Mouse (Mus musculus) heart, adult 2 months (tissue): Measurements from ENCODE around the gene Siglec1. TPM values are rescaled to one million over a fixed set of nuclear protein-coding genes. Genes with fewer than 3 reads are reported as not detected.

ENCODE experiments used
- DNase-seq, 2 experiments: peaks; one replicate each; pipeline ENCODE4 v3.0.0; 2021
- H3K27ac ChIP-seq: fragments of 200-600 bp; 2 replicates; pipeline ENCODE4 v1.8.1; 2022
- H3K27me3 ChIP-seq: fragments of 200-500 bp; 2 replicates; pipeline ENCODE4 v1.6.1; 2012; ENCODE audit warnings: mild to moderate bottlenecking, low read length, inconsistent platforms, mixed read lengths; ENCODE audit not compliant: control insufficient read depth, insufficient read depth
- H3K36me3 ChIP-seq: fragments of 200-500 bp; 2 replicates; pipeline ENCODE4 v1.6.1; 2012; ENCODE audit warnings: low read length, inconsistent platforms; ENCODE audit not compliant: control insufficient read depth, insufficient read depth
- H3K4me1 ChIP-seq: fragments of 200-500 bp; 2 replicates; pipeline ENCODE4 v1.6.1; 2011; ENCODE audit warnings: low read length; ENCODE audit not compliant: control insufficient read depth, insufficient read depth
- H3K4me3 ChIP-seq: fragments of 200-600 bp; 2 replicates; pipeline ENCODE4 v1.8.1; 2022
- H3K79me2 ChIP-seq: fragments of 200-500 bp; replicated peaks from 2 replicates; pipeline ENCODE4 v1.6.1; 2012; ENCODE audit warnings: mild to moderate bottlenecking, inconsistent platforms, low read length, moderate library complexity, mixed read lengths; ENCODE audit not compliant: control insufficient read depth, insufficient read depth
- H3K9ac ChIP-seq: fragments of 200-500 bp; 2 replicates; pipeline ENCODE4 v1.6.1; 2012; ENCODE audit warnings: low read depth, mild to moderate bottlenecking, control low read depth, inconsistent platforms, low read length, mixed read lengths
- CTCF ChIP-seq: fragments of 200-600 bp; IDR thresholded peaks from 2 replicates; pipeline ENCODE4 v1.8.1; 2022; ENCODE audit warnings: antibody characterized with exemption, mild to moderate bottlenecking, moderate library complexity
- EP300 ChIP-seq: fragments of 200-500 bp; IDR thresholded peaks from 2 replicates; pipeline ENCODE4 v1.6.1; 2011; ENCODE audit warnings: low read depth, low read length, control low read depth; ENCODE audit not compliant: insufficient read depth
- POLR2A ChIP-seq: fragments of 200-500 bp; IDR thresholded peaks from 2 replicates; pipeline ENCODE4 v1.6.1; 2011; ENCODE audit warnings: mild to moderate bottlenecking, low read depth, low read length, control low read depth; ENCODE audit not compliant: insufficient read depth
- WGBS: fragments of 180-500 bp; shearing (Covaris S2); methylation state at CpG from one replicate; pipeline ENCODE4 v1.1.7; 2018; 5-methylcytosine and 5-hydroxymethylcytosine counted together
- intact Hi-C: fragments of 180-260 bp; cut with DNase I; formaldehyde crosslinking; loops from one replicate; pipeline ENCODE4 v1.15.1; 2025
- long read RNA-seq: library from polyadenylated mRNA; stranded (forward); transcript quantifications from one replicate; pipeline ENCODE4 v2.0.0, GENCODE M21; 2021
- polyA plus RNA-seq: library from polyadenylated mRNA; depleted of rRNA; stranded (reverse); fragments of >200 nt; gene quantifications from 2 replicates; pipeline ENCODE4 v1.2.3, GENCODE M21; 2012; rRNA removed
- total RNA-seq, 2 experiments: library from RNA; stranded (reverse); gene quantifications; 2 replicates each; pipeline ENCODE4 v1.2.3; 2021

Siglec1 gene
- 1 to 10 TPM; 2.1 to 2.5 TPM for total RNA-seq
- 3.1 and 3.3 TPM in 2 replicates for polyA plus RNA-seq
- long read RNA-seq = 0 reads

DNA sequence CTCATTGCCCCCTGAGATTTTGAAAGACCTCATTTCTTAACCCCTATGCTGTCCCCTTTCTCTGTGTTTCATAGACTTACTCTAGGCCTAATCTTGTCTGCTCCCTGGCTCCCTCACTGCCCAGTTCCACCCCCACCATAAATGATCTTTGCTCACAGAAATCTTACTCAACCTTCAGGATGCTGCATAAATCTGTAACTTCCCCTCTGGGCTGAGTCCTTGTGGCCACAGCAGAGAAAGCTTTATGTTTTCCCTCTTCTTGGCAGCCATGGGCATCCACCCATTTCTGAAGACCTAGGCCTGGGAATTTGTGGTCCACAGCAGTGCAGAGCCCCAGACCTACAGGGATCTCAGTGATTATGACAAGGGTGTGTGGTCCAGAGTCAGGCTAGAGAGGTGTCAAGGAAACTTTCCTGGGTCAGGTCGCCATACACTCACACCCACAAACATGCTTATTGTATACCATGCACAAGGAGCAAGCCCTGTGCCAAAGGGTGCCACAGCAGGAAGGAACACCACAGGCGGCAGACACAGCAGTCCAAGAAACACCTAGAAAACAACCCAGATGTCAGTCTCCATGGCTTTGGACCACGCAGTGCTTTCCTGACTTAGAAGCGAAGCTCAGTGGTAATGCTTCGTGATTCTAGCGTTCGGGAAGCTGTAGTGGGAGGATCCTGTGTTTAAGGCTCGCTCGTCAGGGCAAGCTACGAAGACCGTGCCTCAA lies at the start of gene Siglec1:
Gene Siglec1 (minus strand): TSS at position 99 of the 724 bp plus-strand sequence.
- intact Hi-C loops = no loop called here

DNA sequence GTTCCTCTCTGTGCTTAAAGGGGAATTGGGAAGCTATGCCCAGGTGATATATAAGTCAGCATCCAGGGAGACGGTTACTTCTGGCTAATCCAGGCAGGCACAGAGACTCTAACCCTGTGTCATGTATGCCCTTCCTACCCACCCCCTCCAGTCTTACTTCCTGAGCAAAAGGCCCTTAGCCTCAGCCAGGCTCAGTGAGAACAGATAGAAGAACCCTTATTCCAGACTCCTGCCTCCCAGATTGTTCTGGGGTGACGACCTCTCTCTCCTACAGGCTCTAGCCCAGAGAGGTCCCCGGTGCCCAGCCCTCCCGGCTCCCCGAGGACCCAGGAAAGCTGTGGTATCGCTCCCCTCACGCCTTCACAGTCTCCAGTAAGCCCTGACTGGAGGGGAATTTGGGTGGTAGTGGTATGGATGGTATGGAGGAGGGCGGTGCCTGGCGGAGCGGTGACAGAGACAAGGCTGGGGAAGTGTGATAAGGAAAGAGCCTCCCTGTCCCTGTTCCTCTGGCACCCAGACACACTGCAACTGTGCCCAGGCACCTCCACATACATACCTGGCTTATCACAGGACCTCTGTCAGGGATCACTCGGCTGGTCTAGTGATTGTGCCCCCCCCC lies 49.1 kb upstream of the Siglec1 start:
- Histone ChIP-seq H3K27ac (peak overlapping the region; percentile 94), H3K4me1 (peaks cover 34% of the 10 kb centered on the region), H3K9ac (peak overlapping the region; percentile 44), H3K79me2 (no peaks in the 10 kb centered on the region), H3K4me3 (peak overlapping the region; percentile 10; the same call in 1 of the 2 replicates), H3K27me3 (no peaks in the 10 kb centered on the region), H3K36me3 (peaks cover 43% of the 10 kb centered on the region)
- intact Hi-C loops = no loop called here
- no peak for TF ChIP-seq CTCF
- TF ChIP-seq EP300 = no peak
- TF ChIP-seq POLR2A = no peak
- peak; percentile 4 to 23 for DNase-seq
- 31% methylated on average over 11 of the region's 11 CpGs for WGBS

More for the DNA sequence above, at the start of gene Siglec1:
- H3K36me3 ChIP-seq = no peaks in the 10 kb centered on the region
- H3K27me3 ChIP-seq = no peaks in the 10 kb centered on the region
- H3K9ac ChIP-seq = no peak within 1 kb of the TSS
- H3K27ac ChIP-seq = 0 out of 2 replicates have a peak within 1 kb of the TSS, but pooled peaks have one; percentile 4
- no peak within 1 kb of the TSS for H3K4me3 ChIP-seq
- WGBS = 80% methylated on average over 11 of the region's 11 CpGs
- no peak for TF ChIP-seq POLR2A
- peaks cover 4% of the 10 kb centered on the region for H3K4me1 ChIP-seq
- no peaks in the 10 kb centered on the region for H3K79me2 ChIP-seq
- DNase-seq = no peak

DNA sequence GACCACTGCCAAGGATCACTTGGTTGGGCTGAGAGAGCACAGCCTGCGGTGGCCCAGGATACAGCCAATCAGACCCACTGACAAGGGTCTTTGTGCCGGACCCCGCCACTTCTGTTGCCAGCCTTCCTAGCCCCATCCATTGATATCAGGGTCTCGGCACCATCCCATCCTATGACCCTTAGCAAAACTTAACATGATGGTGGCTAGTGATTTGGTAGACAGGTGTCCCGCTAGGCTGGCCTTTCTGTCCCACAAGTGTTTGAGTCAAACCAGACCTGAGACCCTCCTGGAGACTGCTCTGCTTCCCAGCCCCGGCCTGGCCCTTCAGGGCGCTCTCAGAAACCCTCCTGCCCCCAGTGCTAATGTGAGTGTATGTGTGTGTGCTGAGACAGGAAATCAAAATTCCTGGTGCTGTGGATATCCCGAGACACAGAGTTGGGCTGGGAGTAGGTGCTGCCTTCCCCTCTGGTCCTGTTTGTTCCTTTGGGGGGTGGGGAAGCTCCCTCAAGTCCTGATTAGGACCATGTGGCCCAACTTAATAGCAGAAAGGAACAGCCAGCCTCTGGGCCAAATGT lies 48.3 kb upstream of the Siglec1 start:
- H3K36me3 ChIP-seq = peaks cover 43% of the 10 kb centered on the region
- H3K4me1 ChIP-seq = peaks cover 30% of the 10 kb centered on the region
- no peaks in the 10 kb centered on the region for H3K79me2 ChIP-seq
- peak overlapping the region; percentile 44 for H3K9ac ChIP-seq
- intact Hi-C loops = no loop called here
- TF ChIP-seq CTCF = no peak
- no peak for TF ChIP-seq EP300
- TF ChIP-seq POLR2A = no peak
- 49% methylated on average over 8 of the region's 8 CpGs for WGBS
- peak in 1 of 2 experiments; percentile 18 for DNase-seq
- H3K4me3 ChIP-seq = no peak overlapping the region; the same call in 1 of the 2 replicates
- peak overlapping the region; percentile 94 for H3K27ac ChIP-seq
- no peaks in the 10 kb centered on the region for H3K27me3 ChIP-seq

DNA sequence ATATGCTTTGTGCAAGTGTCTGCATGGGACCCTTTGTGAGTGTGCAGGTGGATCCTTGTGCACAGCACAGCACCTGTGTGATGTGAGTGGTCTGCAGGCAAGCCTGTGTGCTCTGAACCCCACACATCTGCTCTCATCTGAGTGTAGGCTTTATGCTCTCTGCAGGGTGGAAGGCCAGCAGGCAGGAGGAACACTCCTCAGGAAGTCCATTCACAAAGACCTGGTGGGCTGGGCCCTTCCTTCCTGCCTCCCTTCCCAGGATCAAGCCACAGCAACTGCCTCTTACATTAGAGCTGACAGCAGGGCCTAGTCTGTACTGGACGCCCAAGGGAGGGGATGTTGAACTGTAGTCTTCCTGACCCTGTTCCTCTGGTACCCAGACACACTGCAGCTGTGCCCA lies 47.8 kb upstream of the Siglec1 start:
- no peaks in the 10 kb centered on the region for H3K79me2 ChIP-seq
- peak overlapping the region; percentile 42 for H3K9ac ChIP-seq
- peaks cover 27% of the 10 kb centered on the region for H3K4me1 ChIP-seq
- no peaks in the 10 kb centered on the region for H3K27me3 ChIP-seq
- TF ChIP-seq CTCF (no peak), EP300 (peak; percentile 98), POLR2A (peak; percentile 86)
- H3K4me3 ChIP-seq = peak overlapping the region; percentile 7; the same call in 1 of the 2 replicates
- WGBS = 19% methylated on average over 1 of the region's 1 CpGs
- intact Hi-C loops = no loop called here
- peak; percentile 71 to 82 for DNase-seq
- peak overlapping the region; percentile 94 for H3K27ac ChIP-seq
- peaks cover 40% of the 10 kb centered on the region for H3K36me3 ChIP-seq

DNA sequence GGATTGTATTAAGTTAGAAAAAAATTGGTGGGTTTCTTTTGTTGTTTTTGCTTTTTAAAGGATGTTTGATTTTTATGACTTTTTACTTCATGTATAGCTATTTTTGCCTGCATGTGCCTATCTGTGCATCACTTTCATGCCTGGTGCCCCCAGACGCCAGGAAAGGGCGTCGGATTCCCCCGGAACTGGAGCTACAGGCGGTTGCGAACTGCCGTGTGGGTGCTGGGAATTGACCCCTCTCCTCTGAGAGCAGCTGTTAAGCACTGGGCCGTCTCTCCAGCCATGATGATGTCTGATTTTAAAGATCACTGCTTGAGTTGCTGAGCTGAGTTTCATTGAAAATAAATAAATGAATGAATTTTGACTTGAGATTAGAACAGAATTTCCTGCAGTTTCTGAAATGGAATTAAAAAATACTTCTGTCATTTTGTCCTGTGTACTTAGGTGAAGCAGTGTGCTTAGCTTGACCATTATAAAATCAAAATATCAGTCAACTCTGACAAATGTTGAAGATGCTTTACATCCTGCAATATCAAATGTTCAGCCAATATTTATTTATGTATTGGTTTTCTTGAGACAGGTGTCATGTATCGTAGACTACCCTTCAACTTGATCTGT lies 46.5 kb upstream of the Siglec1 start, which contains the start of gene Gm11037:
Gene Gm11037 (plus strand): TSS at position 568 of the 618 bp plus-strand sequence.
- WGBS = 59% methylated on average over 9 of the region's 9 CpGs
- Histone ChIP-seq H3K27me3 (no peaks in the 10 kb centered on the region), H3K4me3 (peak within 1 kb of the TSS; percentile 12; the same call in 1 of the 2 replicates), H3K4me1 (peaks cover 24% of the 10 kb centered on the region), H3K27ac (peak within 1 kb of the TSS; percentile 75), H3K79me2 (no peaks in the 10 kb centered on the region), H3K9ac (peak within 1 kb of the TSS; percentile 23), H3K36me3 (peaks cover 35% of the 10 kb centered on the region)
- TF ChIP-seq CTCF = no peak
- intact Hi-C loops = no loop called here
- DNase-seq = no peak
